ENCODE assay signal across 8 mouse cellular contexts in genomic region chr7:81212697-81213346, GRCm38 (mm10). TPM values are rescaled to one million over a fixed set of nuclear protein-coding genes. Genes with fewer than 3 reads are reported as not detected.
A peak's percentile ranks its signal among the peaks of the same experiment; 100 is the strongest.
DNase-seq lines count a peak whose midpoint lies in the region; ATAC-seq and TF ChIP-seq lines count a peak whose summit lies in the region.

No protein-coding gene starts in this region.

- H3K4me2 ChIP-seq in hindbrain, embryonic 14.5 days (replicated peaks), result peak overlapping the region; percentile 51

- ATAC-seq in Patski, result peak; percentile 40
- ATAC-seq in hindbrain, embryonic 14.5 days (ENCODE audit: low FRiP score), result peak; percentile 87

- in situ Hi-C loops in Patski (cut with MboI; ENCODE audit: low pct_unique_long_range_greater_than_20kb), result no loop called here

- CTCF ChIA-PET in Patski (lab: Charles Lee), result interaction anchor here (0.9 to 4.1 kb wide), 3 partner anchors 12 to 127 kb away, joined by 3 to 18 read pairs (median 4); no protein-coding TSS in a partner anchor

- POLR2A ChIA-PET in Patski (lab: Charles Lee), result interaction anchor here (1.0 kb wide), 1 partner anchor 63 kb away, joined by 3 read pairs; no protein-coding TSS in a partner anchor

- peak; percentile 9 for DNase-seq in Patski (ENCODE audit: low read depth, low spot score)
- DNase-seq in cerebellum, postnatal 14 days, result peak; percentile 64 to 72
- peak; percentile 79 to 81 for DNase-seq in frontal cortex, postnatal 36 days (ENCODE audit: low spot score in 2 of 2)
- peak; percentile 82 for DNase-seq in hindbrain, embryonic 14.5 days (ENCODE audit: low spot score)
- DNase-seq in layer of hippocampus, postnatal 25 days (ENCODE audit: extremely low spot score in 1 of 2, low spot score in 1 of 2), result peak; percentile 54 to 70
- DNase-seq in lung, postnatal 10 days, result peak; percentile 97
- peak; percentile 96 for DNase-seq in ovary, postnatal 10 days (ENCODE audit: low spot score)
- peak; percentile 95 for DNase-seq in thymus, adult 2 months

- H3K27me3 ChIP-seq in Patski, result no peaks in the 10 kb centered on the region
- H3K27me3 ChIP-seq in hindbrain, embryonic 14.5 days (ENCODE audit: control insufficient read depth, insufficient read depth, low read length), result peaks cover 70% of the 10 kb centered on the region
- H3K27me3 ChIP-seq in thymus, adult 2 months (ENCODE audit: control insufficient read depth, insufficient read depth, low read length), result peaks cover 8% of the 10 kb centered on the region; the same call in 1 of the 2 replicates

- TF ChIP-seq CTCF in Patski (IDR thresholded peaks at IDR 0.05), result peak; percentile 62
- peak; percentile 13; the same call in 1 of the 2 replicates for TF ChIP-seq CTCF in thymus, adult 2 months (IDR thresholded peaks at IDR 0.05; ENCODE audit: borderline replicate concordance, control insufficient read depth, extremely low read depth, insufficient read depth, low read length, poor library complexity)

- peak overlapping the region; percentile 51 for H3K9ac ChIP-seq in hindbrain, embryonic 14.5 days

- H3K36me3 ChIP-seq in hindbrain, embryonic 14.5 days (replicated peaks; ENCODE audit: control insufficient read depth, insufficient read depth), result no peaks in the 10 kb centered on the region
- no peaks in the 10 kb centered on the region for H3K36me3 ChIP-seq in thymus, adult 2 months (ENCODE audit: control insufficient read depth, insufficient read depth, low read length)

- under 1% methylated on average over 57 of the region's 57 CpGs for WGBS in hindbrain, embryonic 14.5 days
- WGBS in thymus, adult 2 months, result under 1% methylated on average over 57 of the region's 57 CpGs

- H3K4me1 ChIP-seq in hindbrain, embryonic 14.5 days (replicated peaks; ENCODE audit: control insufficient read depth, insufficient read depth, low read length), result no peaks in the 10 kb centered on the region; the same call in 1 of the 2 replicates
- H3K4me1 ChIP-seq in thymus, adult 2 months (replicated peaks; ENCODE audit: control insufficient read depth, insufficient read depth, low read length), result peaks cover 11% of the 10 kb centered on the region

- TF ChIP-seq POLR2A in thymus, adult 2 months (IDR thresholded peaks at IDR 0.05; ENCODE audit: control insufficient read depth, extremely low read depth, insufficient read depth, low read length, poor library complexity), result no peak

- H3K4me3 ChIP-seq in hindbrain, embryonic 14.5 days (replicated peaks; ENCODE audit: low read length), result peak overlapping the region; percentile 35
- peak overlapping the region; percentile 50 for H3K4me3 ChIP-seq in thymus, adult 2 months (ENCODE audit: control insufficient read depth, insufficient read depth, low read length)

- H3K27ac ChIP-seq in hindbrain, embryonic 14.5 days, result peak overlapping the region; percentile 15; the same call in 1 of the 2 replicates
- peak overlapping the region; percentile 0; the same call in 1 of the 2 replicates for H3K27ac ChIP-seq in thymus, adult 2 months (ENCODE audit: control insufficient read depth, insufficient read depth, low read length)

- no peaks in the 10 kb centered on the region for H3K9me3 ChIP-seq in hindbrain, embryonic 14.5 days (ENCODE audit: control insufficient read depth, low read length)

RNA-seq across cellular contexts. Expression of gene Pde8a, which starts 0.6 kb away (rescaled TPM):
- 6.8 TPM for polyA plus RNA-seq in Patski (2021)
- 2.6 and 2.9 TPM in 2 replicates for polyA plus RNA-seq in hindbrain, embryonic 14.5 days (2014; fragmentation: Nextera tagmentation; extraction: Ambion mirVana)
- 1 to 10 TPM; 7.3 to 7.4 TPM for total RNA-seq in layer of hippocampus, postnatal 25 days (2021)
- polyA plus RNA-seq in thymus, adult 2 months (2012; rRNA removed), result 3.0 and 3.5 TPM in 2 replicates

Comparison
In these comparisons a context has a peak if more than half of its experiments do, and no peak if none do; other contexts are left out.
1. Peak in every context shown above with its lines: DNase-seq, ATAC-seq, H3K4me3 ChIP-seq and H3K27ac ChIP-seq.
2. DNase-seq: peak in every context shown above with its lines; median percentile 97 in lung, postnatal 10 days; 96 in ovary, postnatal 10 days; 95 in thymus, adult 2 months; 82 in hindbrain, embryonic 14.5 days; 80 in frontal cortex, postnatal 36 days; 68 in cerebellum, postnatal 14 days; 62 in layer of hippocampus, postnatal 25 days; 9 in Patski.